Mouse (Mus musculus): ENCODE results near the gene Sox12. TPM values are rescaled to one million over a fixed set of nuclear protein-coding genes. Genes with fewer than 3 reads are reported as not detected.
A peak's percentile ranks its signal among the peaks of the same experiment; 100 is the strongest.

The Sox12 gene
- polyA plus RNA-seq, 1 experiment = 5.6 TPM

DNA sequence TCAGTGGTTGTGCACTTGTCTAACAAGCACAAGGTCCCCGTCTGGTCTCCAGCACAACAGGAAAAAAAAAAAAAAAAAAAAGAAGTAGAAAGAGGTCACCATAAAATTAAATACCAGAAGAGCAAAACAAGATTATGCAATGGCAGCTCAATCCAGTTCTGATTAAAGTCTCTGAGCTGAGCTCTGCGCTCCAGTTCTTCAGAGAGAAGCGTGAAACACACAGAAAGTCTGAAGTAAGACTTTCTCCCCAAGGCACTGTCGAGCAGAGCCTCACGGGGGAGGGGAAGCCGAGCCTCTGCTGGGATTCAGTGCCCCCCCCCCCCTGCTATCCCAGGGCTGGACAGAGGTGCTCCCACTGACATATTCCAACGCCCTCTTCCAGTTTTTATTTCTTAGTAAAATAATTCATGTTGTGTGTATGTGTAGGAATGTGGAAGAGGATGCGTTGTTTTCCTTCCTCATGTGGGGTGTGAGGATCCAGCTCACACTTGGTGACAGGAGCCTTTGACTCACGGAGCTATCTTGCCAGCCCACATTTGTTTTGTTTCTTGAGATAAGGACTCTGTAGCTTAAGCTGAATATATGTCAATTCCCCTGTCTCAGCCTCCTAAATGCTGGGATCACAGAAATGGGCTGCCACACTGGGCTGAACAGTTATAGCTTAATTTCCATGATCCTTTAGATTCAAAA is 50.9 kb downstream of the Sox12 start:
- 49% methylated on average over 9 of the region's 9 CpGs for WGBS
- TF ChIP-seq CTCF (IDR thresholded peaks at IDR 0.05; ENCODE audit: insufficient read depth, low read length) (no peak), POLR2A (IDR thresholded peaks at IDR 0.05; ENCODE audit: borderline replicate concordance, extremely low read depth, low read depth, low read length) (no peak)
- H3K4me1 ChIP-seq (ENCODE audit: control insufficient read depth, insufficient read depth, low read length) = peaks cover 4% of the 10 kb centered on the region
- DNase-seq = no peak
- H3K4me3 ChIP-seq (replicated peaks; ENCODE audit: extremely low read depth, low read depth, low read length) = no peak overlapping the region

DNA sequence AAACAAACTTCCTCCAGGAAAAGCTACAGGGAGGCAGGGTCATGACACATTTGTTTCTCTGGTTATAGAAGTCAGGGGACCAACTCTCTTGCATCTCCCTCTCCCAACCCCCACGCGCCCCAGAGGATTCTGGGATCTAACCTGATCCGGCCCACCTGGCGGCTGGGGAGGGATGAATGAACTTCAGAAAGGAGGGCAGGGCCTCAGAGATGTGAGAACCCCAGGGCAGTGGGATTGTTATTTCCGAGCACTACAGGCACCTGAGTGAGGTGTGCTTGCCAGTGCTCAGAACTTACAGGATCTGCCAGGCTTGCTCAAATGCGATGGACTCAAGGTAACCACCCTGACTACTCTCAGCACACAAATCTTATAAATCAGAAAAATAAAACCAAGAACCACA is 52.5 kb downstream of the Sox12 start:
- 85% methylated on average over 6 of the region's 6 CpGs for WGBS

DNA sequence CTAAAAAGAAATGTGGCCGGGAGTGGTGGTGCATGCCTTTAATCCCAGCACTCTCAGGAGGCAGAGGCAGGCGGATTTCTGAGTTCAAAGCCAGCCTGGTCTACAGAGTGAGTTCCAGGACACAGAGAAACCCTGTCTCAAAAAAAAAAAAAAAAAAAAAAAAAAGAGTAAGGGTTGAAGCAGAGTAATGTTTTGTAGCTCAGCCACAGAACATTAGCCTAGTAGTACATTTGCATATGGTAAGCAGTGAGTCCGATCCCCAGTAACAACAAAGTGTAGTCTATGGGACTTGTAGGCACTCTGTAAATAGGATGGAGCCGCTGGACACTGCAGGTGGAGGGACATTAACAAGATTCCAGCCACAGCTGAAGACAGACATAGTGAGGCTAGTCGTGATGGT is 53.0 kb downstream of the Sox12 start:
- peaks cover 4% of the 10 kb centered on the region for H3K4me1 ChIP-seq (ENCODE audit: control insufficient read depth, insufficient read depth, low read length)
- no peak for DNase-seq
- TF ChIP-seq POLR2A (IDR thresholded peaks at IDR 0.05; ENCODE audit: borderline replicate concordance, extremely low read depth, low read depth, low read length) = no peak
- TF ChIP-seq CTCF (IDR thresholded peaks at IDR 0.05; ENCODE audit: insufficient read depth, low read length) = no peak
- whole genome bisulfite sequencing = 78% methylated on average over 5 of the region's 5 CpGs
- no peak overlapping the region for H3K4me3 ChIP-seq (replicated peaks; ENCODE audit: extremely low read depth, low read depth, low read length)

More for the DNA sequence above, 52.5 kb downstream of the Sox12 start:
- no peak for DNase-seq
- TF ChIP-seq POLR2A (IDR thresholded peaks at IDR 0.05; ENCODE audit: borderline replicate concordance, extremely low read depth, low read depth, low read length) (no peak), CTCF (IDR thresholded peaks at IDR 0.05; ENCODE audit: insufficient read depth, low read length) (no peak)
- Histone ChIP-seq H3K4me1 (ENCODE audit: control insufficient read depth, insufficient read depth, low read length) (peaks cover 4% of the 10 kb centered on the region), H3K4me3 (replicated peaks; ENCODE audit: extremely low read depth, low read depth, low read length) (no peak overlapping the region)

DNA sequence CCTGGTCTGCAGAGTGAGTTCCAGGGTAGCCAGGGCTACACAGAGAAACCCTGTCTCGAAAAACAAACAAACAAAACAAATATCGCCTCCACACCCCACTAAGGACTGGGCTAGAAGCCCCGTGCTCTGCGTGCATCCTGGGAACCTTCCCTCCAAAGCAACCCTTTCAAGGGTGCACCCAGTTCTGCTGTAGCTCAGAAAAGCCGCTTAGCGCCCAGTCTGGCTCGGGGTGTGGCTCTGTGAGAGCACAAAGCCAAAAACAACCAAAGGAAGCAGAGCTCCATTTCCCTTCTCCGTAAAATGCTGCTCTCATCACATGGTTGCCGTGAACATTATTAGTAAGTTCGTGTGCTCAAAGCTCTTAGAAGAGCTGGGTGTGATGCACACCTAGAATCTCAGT is 53.5 kb downstream of the Sox12 start:
- peak; percentile 33 for DNase-seq
- WGBS = 3% methylated on average over 10 of the region's 10 CpGs
- TF ChIP-seq POLR2A (IDR thresholded peaks at IDR 0.05; ENCODE audit: borderline replicate concordance, extremely low read depth, low read depth, low read length) (no peak), CTCF (IDR thresholded peaks at IDR 0.05; ENCODE audit: insufficient read depth, low read length) (no peak)
- Histone ChIP-seq H3K4me3 (replicated peaks; ENCODE audit: extremely low read depth, low read depth, low read length) (peak overlapping the region; percentile 69), H3K4me1 (ENCODE audit: control insufficient read depth, insufficient read depth, low read length) (peaks cover 4% of the 10 kb centered on the region)

Other genes with a start within 250 kb of the Sox12 start
- 16.5 and 27.3 TPM in 2 replicates for gene Csnk2a1, start 171.2 kb downstream of the Sox12 start, polyA plus RNA-seq (2012; rRNA removed)
- 54.3 and 73.4 TPM in 2 replicates for gene Tbc1d20, start 104.2 kb downstream of the Sox12 start, polyA plus RNA-seq (2012; rRNA removed)
- gene Rbck1, start 65.4 kb downstream of the Sox12 start, polyA plus RNA-seq (2012; rRNA removed) = 268 and 356 TPM in 2 replicates
- 6.1 and 6.9 TPM in 2 replicates for gene Trib3, start 54.0 kb downstream of the Sox12 start, polyA plus RNA-seq (2012; rRNA removed)
- gene Nrsn2, start 21.4 kb downstream of the Sox12 start, polyA plus RNA-seq (2012; rRNA removed) = 0.17 TPM in 1 of 2 replicates, not detected in the other
- gene Zcchc3, start 17.0 kb upstream of the Sox12 start, polyA plus RNA-seq (2012; rRNA removed) = 5.1 and 5.8 TPM in 2 replicates
- gene 6820408C15Rik, start 17.5 kb upstream of the Sox12 start, polyA plus RNA-seq (2012; rRNA removed) = 8.1 and 8.5 TPM in 2 replicates
- gene Defb23, start 66.6 kb upstream of the Sox12 start, polyA plus RNA-seq (2012; rRNA removed) = not detected in 2 replicates
- not detected in 2 replicates for gene Defb20, start 79.0 kb upstream of the Sox12 start, polyA plus RNA-seq (2012; rRNA removed)
- gene Defb22, start 92.1 kb upstream of the Sox12 start, polyA plus RNA-seq (2012; rRNA removed) = not detected in 2 replicates
- not detected in 2 replicates for gene Defb26, start 113.6 kb upstream of the Sox12 start, polyA plus RNA-seq (2012; rRNA removed)
- gene Defb28, start 120.2 kb upstream of the Sox12 start, polyA plus RNA-seq (2012; rRNA removed) = not detected in 2 replicates
- not detected in 2 replicates for gene Defb29, start 142.0 kb upstream of the Sox12 start, polyA plus RNA-seq (2012; rRNA removed)
- gene Gm17416, start 171.3 kb upstream of the Sox12 start, polyA plus RNA-seq (2012; rRNA removed) = not detected in 2 replicates
- not detected in 2 replicates for gene Defb21, start 174.7 kb upstream of the Sox12 start, polyA plus RNA-seq (2012; rRNA removed)
- not detected in 2 replicates for gene Defb19, start 182.2 kb upstream of the Sox12 start, polyA plus RNA-seq (2012; rRNA removed)
- not detected in 2 replicates for gene Defb45, start 201.3 kb upstream of the Sox12 start, polyA plus RNA-seq (2012; rRNA removed)
- not detected in 2 replicates for gene Defb36, start 206.3 kb upstream of the Sox12 start, polyA plus RNA-seq (2012; rRNA removed)
- gene Defb25, start 225.0 kb upstream of the Sox12 start, polyA plus RNA-seq (2012; rRNA removed) = 1.1 TPM in 1 of 2 replicates, not detected in the other
- 12.4 and 16.2 TPM in 2 replicates for gene Rem1, start 228.9 kb upstream of the Sox12 start, polyA plus RNA-seq (2012; rRNA removed)

Data from lung, adult 2 months (tissue).